Mouse (Mus musculus) forebrain, embryonic 13.5 days (tissue): ENCODE data around the gene Gm20671. TPM values are rescaled to one million over a fixed set of nuclear protein-coding genes. Genes with fewer than 3 reads are reported as not detected.

Experiments used
- ATAC-seq: fragments of 200-750 bp; cut with Nextera tagmentation; 2 replicates; pipeline ENCODE4 v1.8.0; 2017
- H3K27ac ChIP-seq: fragments of 300-500 bp; sonication (generic); 2 replicates; pipeline ENCODE4 v1.5.1; 2015; ENCODE audit warnings: inconsistent platforms, mild to moderate bottlenecking, moderate library complexity
- H3K27me3 ChIP-seq: fragments of 300-500 bp; sonication (generic); 2 replicates; pipeline ENCODE4 v1.6.1; 2015; ENCODE audit warnings: mild to moderate bottlenecking, inconsistent platforms
- H3K36me3 ChIP-seq: fragments of 300-500 bp; sonication (generic); 2 replicates; pipeline ENCODE4 v1.6.1; 2015; ENCODE audit warnings: mild to moderate bottlenecking, inconsistent platforms; ENCODE audit not compliant: poor library complexity, severe bottlenecking
- H3K4me1 ChIP-seq: fragments of 300-500 bp; sonication (generic); 2 replicates; pipeline ENCODE4 v1.6.1; 2015; ENCODE audit warnings: inconsistent platforms
- H3K4me2 ChIP-seq: fragments of 300-500 bp; sonication (generic); 2 replicates; pipeline ENCODE4 v1.6.1; 2015; ENCODE audit warnings: inconsistent platforms, mild to moderate bottlenecking, moderate library complexity
- H3K4me3 ChIP-seq: fragments of 300-500 bp; sonication (generic); 2 replicates; pipeline ENCODE4 v1.5.1; 2015; ENCODE audit warnings: mild to moderate bottlenecking, inconsistent platforms
- H3K9ac ChIP-seq: fragments of 300-500 bp; sonication (generic); 2 replicates; pipeline ENCODE4 v1.6.1; 2015; ENCODE audit warnings: mild to moderate bottlenecking, inconsistent platforms
- H3K9me3 ChIP-seq: fragments of 300-500 bp; sonication (generic); replicated peaks from 2 replicates; pipeline ENCODE4 v1.6.1; 2016; ENCODE audit warnings: inconsistent platforms
- WGBS: fragments of 180-500 bp; shearing (Covaris S2); methylation state at CpG from one replicate; pipeline ENCODE4 v1.1.7; 2015; 5-methylcytosine and 5-hydroxymethylcytosine counted together
- polyA plus RNA-seq: library from polyadenylated mRNA; unstranded; fragments of >200 nt; fragmentation: Nextera tagmentation; extraction: Ambion mirVana; gene quantifications from 2 replicates; pipeline ENCODE4 v1.2.1, GENCODE M21; 2015

Gene Gm20671
- polyA plus RNA-seq, 1 experiment from 2014 or later: not detected

DNA sequence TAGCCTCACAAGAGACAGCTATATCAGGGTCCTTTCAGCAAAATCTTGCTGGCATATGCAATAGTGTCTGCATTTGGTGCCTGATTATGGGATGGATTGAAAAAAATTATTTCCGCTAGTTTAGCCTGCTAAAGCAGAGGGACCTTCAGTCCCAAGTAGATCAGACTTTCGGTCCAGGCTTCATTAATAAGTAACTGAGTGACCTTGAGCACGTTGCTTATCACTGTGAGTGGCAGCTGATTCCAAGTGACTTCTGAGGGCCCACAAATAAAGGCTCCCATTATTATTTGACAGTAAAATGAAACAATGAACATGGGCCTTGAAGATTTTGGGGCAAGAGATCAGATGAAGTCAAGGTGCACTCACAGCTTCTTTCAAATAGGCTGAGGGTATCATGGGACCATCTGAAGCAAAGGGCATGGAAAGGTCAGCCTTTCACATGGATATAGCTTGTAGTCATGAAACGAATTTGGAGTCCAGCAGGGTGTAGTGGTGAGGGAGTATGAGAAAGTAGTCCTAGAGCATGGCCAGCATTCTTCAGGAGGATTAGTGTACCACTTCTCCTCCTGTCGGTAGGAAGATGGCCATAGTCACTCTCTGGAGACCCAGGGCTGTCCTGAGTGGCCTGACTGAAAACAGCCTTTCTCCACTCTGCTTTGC is 129.6 kb downstream of the Gm20671 start:
- ATAC-seq: no peak
- Histone ChIP-seq H3K4me1 (no peaks in the 10 kb centered on the region), H3K4me2 (no peak overlapping the region), H3K4me3 (no peak overlapping the region), H3K9ac (no peak overlapping the region), H3K27me3 (no peaks in the 10 kb centered on the region), H3K27ac (no peak overlapping the region), H3K36me3 (no peaks in the 10 kb centered on the region), H3K9me3 (no peaks in the 10 kb centered on the region)
- WGBS: 80% methylated on average over 5 of the region's 5 CpGs

GRCm38 (mm10) chr5:32693411-32693810 is 133.5 kb downstream of the Gm20671 start:
- WGBS: 65% methylated on average over 2 of the region's 2 CpGs
- Histone ChIP-seq H3K27me3 (no peaks in the 10 kb centered on the region), H3K4me3 (no peak overlapping the region), H3K4me2 (no peak overlapping the region), H3K9ac (no peak overlapping the region), H3K9me3 (no peaks in the 10 kb centered on the region), H3K36me3 (no peaks in the 10 kb centered on the region), H3K27ac (no peak overlapping the region), H3K4me1 (no peaks in the 10 kb centered on the region)
- ATAC-seq: no peak

Other genes starting within 250 kb of the Gm20671 start
- 23.0 and 24.8 TPM in 2 replicates for gene Yes1, start 215.9 kb downstream of the Gm20671 start, polyA plus RNA-seq
- gene Pisd, start 41.5 kb downstream of the Gm20671 start, polyA plus RNA-seq: 76.6 and 85.5 TPM in 2 replicates
- 17.6 and 18.3 TPM in 2 replicates for gene Prr14l, start 27.1 kb upstream of the Gm20671 start, polyA plus RNA-seq
- 32.8 and 36.0 TPM in 2 replicates for gene Depdc5, start 36.6 kb upstream of the Gm20671 start, polyA plus RNA-seq
- gene Ywhah, start 191.7 kb upstream of the Gm20671 start, polyA plus RNA-seq: 470 and 500 TPM in 2 replicates